Mouse (Mus musculus) kidney, adult 8-10 months (tissue): Measurements from ENCODE around the gene Gm20431.

ENCODE experiments used
- DNase-seq, 2 experiments: peaks; one replicate each; pipeline ENCODE4 v3.0.0; 2022

Gene Gm20431

DNA sequence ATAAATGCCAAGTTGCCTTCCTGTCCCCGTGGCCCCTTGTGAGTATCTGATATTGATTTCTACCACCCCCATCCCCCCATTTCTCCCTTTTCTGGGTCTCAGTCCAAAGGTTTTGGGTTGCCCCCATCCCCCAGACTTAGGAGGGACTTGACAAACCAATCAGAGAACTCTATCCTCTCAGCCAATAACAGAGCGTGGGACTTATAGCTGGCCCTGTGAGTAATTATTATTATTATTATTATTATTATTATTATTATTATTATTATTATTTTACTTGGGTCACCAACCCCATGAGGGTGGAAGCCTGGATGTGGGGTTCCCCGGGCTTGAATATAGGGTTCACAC, 96.0 kb downstream of the Gm20431 start:
- no peak for DNase-seq

DNA sequence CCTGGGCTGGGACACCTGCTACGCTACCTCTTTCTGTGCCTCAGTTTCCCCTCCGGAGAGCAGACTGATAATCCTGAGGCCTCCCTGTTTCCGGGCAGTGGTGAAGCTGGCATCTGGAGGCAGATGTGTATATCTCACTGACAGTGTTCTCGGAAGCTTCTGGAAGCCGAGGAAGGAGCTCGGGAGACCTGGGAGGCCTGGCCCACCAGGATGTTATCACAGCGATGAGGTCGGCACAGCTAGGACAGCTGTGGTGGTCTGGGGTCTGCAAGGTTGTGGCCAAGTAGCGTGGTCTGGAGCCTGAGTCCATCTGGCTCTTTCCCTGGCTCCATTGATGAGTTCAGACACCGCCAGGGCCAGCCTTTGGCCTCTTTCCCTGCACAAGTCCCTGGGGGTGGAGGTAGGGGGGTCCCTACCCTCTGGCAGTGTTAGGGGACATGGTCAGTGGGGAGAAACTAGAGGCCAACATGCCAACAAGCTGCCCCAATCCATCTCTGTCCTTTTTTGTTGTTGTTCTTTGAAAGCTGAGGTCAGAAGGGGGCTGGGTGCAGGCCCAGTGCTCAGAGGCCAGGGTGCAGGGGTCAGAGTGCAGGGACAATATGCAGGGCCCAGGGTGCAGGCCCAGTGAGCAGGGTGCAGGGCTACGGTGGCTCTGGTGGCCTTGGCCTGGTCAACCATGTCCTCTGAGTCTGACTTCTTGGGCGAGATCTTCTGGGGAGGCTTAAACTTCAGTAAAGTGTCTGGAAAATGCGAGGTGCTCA, 96.6 kb downstream of the Gm20431 start:
- no peak for DNase-seq

DNA sequence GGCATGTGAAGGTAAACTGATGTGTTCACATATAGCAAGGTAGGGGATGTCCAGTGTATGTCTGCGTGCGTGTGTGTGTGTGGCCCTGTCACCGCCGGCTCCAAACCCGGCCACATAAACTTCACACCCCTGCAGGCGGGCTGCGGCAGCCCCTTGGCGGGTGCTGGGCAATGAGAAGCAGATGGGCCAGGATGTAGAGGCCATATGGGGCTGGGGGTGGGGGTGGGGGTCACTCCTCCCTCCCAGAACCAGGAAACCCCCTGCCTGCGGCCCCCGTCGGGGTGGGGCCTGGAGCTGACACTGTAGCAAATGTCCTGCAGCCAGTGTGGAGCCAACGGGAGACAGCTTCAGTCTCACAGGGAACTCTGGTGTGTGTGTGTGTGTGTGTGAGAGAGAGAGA, 97.6 kb downstream of the Gm20431 start:
- DNase-seq: no peak

- no peak for DNase-seq
Measured at GRCm38 (mm10) chr2:167563035-167563434, 98.3 kb downstream of the Gm20431 start.

DNA sequence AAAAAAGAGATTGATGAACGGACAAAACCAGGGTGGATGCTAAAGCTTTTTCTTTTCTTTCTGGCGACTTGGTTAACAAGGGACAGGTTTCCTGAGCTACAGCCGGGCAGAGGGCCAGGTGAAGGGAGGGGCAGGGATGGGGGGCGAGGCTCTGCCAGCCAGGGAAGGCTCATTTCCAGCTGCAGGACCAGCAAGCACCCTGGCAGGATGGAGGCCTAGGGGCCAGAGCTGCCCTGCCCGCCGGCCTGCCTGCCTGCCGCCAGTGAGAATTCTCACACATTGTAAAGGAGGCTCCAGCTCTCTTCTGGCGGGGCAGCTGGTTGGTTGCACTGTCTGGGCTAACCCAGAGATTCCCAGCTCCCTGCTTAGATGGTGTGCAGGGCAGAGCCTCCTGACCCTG, 99.2 kb downstream of the Gm20431 start:
- DNase-seq: no peak

DNA sequence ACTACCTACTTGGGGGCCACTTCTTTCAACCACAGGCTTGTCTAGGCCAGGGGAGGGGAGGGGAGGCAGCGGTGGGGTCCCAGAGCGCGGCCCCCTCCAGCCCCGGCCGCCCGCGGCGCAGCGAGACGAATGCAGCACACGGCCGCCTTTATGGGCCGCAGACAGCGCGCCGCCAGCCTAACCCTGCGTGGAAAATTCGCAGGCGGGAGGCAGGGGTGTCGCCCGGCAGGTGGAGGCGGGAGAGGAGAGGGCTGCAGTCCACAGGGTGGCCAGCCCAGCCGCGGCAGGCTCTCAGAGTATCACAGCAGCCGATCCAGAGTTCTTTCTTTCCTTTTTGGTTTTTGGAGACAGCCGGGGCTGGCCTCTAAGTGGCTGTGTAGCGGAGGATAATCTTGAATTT, 101.9 kb downstream of the Gm20431 start:
- no peak for DNase-seq
